Mouse (Mus musculus): ENCODE data around the gene Krcc1. TPM values are rescaled to one million over a fixed set of nuclear protein-coding genes. Genes with fewer than 3 reads are reported as not detected.
"Not testable (repeated sequence)": the region's sequence is repeated elsewhere in the genome, so short reads cannot be mapped to it uniquely, and the experiment has no call there.

Krcc1 gene
- polyA plus RNA-seq, 1 experiment from 2014 or later: 72.3 TPM

DNA sequence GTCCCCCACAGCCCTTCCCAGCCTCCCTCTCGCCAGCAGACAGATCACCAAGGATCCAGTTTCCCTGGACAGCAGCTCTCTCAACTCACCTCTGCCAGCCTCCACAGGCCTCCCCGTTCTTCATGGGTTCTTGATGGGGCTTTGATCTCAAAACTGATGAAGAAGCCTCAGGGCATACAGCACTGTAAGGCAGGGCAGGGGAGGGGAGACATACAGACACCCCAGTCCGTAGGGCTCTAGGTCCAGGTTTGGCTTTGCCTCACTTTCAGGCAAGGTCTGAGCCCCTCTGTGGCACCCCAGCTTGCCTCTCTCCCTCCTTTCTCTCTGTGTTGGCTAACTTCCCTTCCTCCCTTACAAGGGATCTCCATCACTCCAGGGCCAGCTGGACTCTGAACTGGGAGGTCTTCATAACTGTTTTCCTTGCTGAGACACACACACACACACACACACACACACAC, 50.4 kb downstream of the Krcc1 start, which contains the start of gene Smyd1:
Smyd1 (minus strand) TSS at position 408 of the 458 bp plus-strand sequence.
- no peaks in the 10 kb centered on the region for H3K36me3 ChIP-seq (ENCODE audit: insufficient read depth, low read length)
- no peaks in the 10 kb centered on the region for H3K4me1 ChIP-seq (ENCODE audit: insufficient read depth, low read depth, low read length)
- no peak within 1 kb of the TSS for H3K4me3 ChIP-seq (ENCODE audit: low read depth, low read length)
- H3K4me2 ChIP-seq (replicated peaks; ENCODE audit: low read depth, low read length): no peak within 1 kb of the TSS
- H3K27ac ChIP-seq (ENCODE audit: low read length): no peak within 1 kb of the TSS
- 69% methylated on average over 3 of the region's 3 CpGs for WGBS
- no peaks in the 10 kb centered on the region for H3K27me3 ChIP-seq (replicated peaks; ENCODE audit: insufficient read depth, low read length)
- DNase-seq (ENCODE audit: low spot score) (no peak), ATAC-seq (no peak)
- H3K9me3 ChIP-seq (ENCODE audit: low read length): no peaks in the 10 kb centered on the region
- TF ChIP-seq CTCF (IDR thresholded peaks at IDR 0.05) (no peak), EP300 (IDR thresholded peaks at IDR 0.05) (no peak)
- no peak within 1 kb of the TSS for H3K9ac ChIP-seq (replicated peaks; ENCODE audit: low read depth)

DNA sequence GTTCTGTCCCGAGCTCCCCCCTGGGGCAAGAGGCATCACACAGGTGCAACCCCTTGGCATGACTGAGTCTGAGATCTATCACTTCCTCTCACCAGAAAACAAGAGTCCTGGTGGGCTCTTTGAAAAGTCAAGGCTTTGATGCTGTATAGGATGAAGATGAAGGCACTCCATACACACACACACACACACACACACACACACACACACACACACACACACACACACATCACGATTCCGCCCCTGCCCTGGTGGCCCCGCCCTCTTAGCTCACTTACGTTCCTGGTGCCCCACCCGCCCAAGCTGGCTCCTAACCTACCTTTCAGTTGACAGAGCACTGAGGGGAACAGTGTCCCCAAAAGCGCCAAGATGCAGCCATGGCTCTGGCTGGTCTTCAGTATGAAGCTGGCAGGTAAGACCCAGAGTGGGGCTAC, 51.0 kb downstream of the Krcc1 start, which contains the start of gene Cd8b1:
Cd8b1 (plus strand) TSS at position 298 of the 431 bp plus-strand sequence.
- DNase-seq (ENCODE audit: low spot score): no peak
- Histone ChIP-seq H3K27me3 (replicated peaks; ENCODE audit: insufficient read depth, low read length) (no peaks in the 10 kb centered on the region), H3K9ac (replicated peaks; ENCODE audit: low read depth) (no peak within 1 kb of the TSS), H3K4me2 (replicated peaks; ENCODE audit: low read depth, low read length) (no peak within 1 kb of the TSS), H3K4me1 (ENCODE audit: insufficient read depth, low read depth, low read length) (no peaks in the 10 kb centered on the region), H3K27ac (ENCODE audit: low read length) (no peak within 1 kb of the TSS), H3K36me3 (ENCODE audit: insufficient read depth, low read length) (no peaks in the 10 kb centered on the region), H3K4me3 (ENCODE audit: low read depth, low read length) (no peak within 1 kb of the TSS), H3K9me3 (ENCODE audit: low read length) (no peaks in the 10 kb centered on the region)
- 72% methylated on average over 7 of the region's 7 CpGs for WGBS
- no peak for ATAC-seq
- no peak for TF ChIP-seq CTCF (IDR thresholded peaks at IDR 0.05)
- no peak for TF ChIP-seq EP300 (IDR thresholded peaks at IDR 0.05)

DNA sequence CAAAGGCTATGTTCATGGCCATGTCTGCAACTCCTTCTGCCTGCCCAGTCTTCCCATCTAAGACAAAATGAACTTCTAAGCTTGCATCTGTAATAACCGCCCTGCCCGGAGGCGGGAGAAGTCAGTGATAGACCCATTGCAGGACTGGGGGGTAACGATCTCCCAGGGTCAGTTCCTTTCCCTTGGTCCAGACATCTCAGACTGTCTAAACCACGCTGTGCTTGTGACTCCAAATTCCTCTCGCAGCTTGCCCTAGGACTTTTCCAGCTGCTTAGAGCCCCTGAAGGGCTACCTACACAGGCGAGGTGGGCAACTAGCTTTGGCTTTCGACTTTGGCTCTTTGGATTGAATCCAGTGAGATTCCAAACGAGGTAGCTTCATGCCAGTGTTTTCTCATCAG, 53.3 kb downstream of the Krcc1 start:
- no peak overlapping the region for H3K27ac ChIP-seq (ENCODE audit: low read length)
- H3K4me1 ChIP-seq (ENCODE audit: insufficient read depth, low read depth, low read length): no peaks in the 10 kb centered on the region
- H3K27me3 ChIP-seq (replicated peaks; ENCODE audit: insufficient read depth, low read length): no peaks in the 10 kb centered on the region
- no peak overlapping the region for H3K4me2 ChIP-seq (replicated peaks; ENCODE audit: low read depth, low read length)
- TF ChIP-seq CTCF (IDR thresholded peaks at IDR 0.05) (no peak), EP300 (IDR thresholded peaks at IDR 0.05) (no peak)
- WGBS: 85% methylated on average over 9 of the region's 9 CpGs
- no peak overlapping the region for H3K9ac ChIP-seq (replicated peaks; ENCODE audit: low read depth)
- DNase-seq (ENCODE audit: low spot score) (no peak), ATAC-seq (no peak)
- H3K36me3 ChIP-seq (ENCODE audit: insufficient read depth, low read length): no peaks in the 10 kb centered on the region
- H3K4me3 ChIP-seq (ENCODE audit: low read depth, low read length): no peak overlapping the region
- no peaks in the 10 kb centered on the region for H3K9me3 ChIP-seq (ENCODE audit: low read length)

DNA sequence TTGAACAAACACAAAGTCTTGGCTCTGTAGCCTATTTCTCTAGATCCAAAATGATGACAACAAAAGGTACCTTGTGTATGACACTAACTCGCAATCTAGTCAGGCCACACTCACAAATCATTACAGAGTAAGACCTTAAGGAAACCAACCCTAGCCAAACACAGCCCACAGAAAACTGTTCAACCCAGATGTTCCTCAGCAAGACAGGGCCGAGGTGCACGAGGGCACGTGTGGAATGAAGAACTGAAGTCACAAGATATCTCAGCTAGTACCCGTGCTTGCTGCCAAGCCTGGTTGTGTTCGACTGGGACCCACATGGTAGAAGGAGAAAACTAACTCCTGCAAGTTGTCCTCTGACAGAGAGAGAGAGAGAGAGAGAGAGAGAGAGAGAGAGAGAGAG, 58.4 kb downstream of the Krcc1 start:
- H3K4me2 ChIP-seq (replicated peaks; ENCODE audit: low read depth, low read length): no peak overlapping the region
- no peak overlapping the region for H3K4me3 ChIP-seq (ENCODE audit: low read depth, low read length)
- WGBS: 82% methylated on average over 6 of the region's 6 CpGs
- no peaks in the 10 kb centered on the region for H3K9me3 ChIP-seq (ENCODE audit: low read length)
- no peaks in the 10 kb centered on the region for H3K27me3 ChIP-seq (replicated peaks; ENCODE audit: insufficient read depth, low read length)
- ATAC-seq: no peak
- no peak for TF ChIP-seq CTCF (IDR thresholded peaks at IDR 0.05)
- TF ChIP-seq EP300 (IDR thresholded peaks at IDR 0.05): no peak
- no peak for DNase-seq (ENCODE audit: low spot score)
- H3K36me3 ChIP-seq (ENCODE audit: insufficient read depth, low read length): no peaks in the 10 kb centered on the region
- no peaks in the 10 kb centered on the region for H3K4me1 ChIP-seq (ENCODE audit: insufficient read depth, low read depth, low read length)
- no peak overlapping the region for H3K9ac ChIP-seq (replicated peaks; ENCODE audit: low read depth)
- no peak overlapping the region for H3K27ac ChIP-seq (ENCODE audit: low read length)

DNA sequence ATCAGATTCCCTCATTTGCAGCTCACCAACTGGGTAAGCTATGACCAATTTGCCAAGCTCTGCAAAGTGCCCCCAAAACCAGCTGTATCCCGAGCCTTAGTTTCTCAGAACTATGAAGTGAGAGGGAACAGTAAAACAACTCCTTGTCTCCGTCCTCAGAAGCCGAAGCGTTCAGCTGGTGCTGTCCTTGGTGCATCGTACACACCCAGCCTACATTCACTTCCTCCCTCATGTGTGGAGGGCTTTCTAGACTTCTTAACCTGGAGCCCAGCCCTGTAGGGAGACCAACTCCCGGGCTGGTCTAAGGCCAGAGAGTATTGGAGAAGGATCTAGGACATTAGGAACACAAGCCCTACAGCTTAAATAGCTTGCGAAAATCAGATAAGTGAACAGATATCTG, 59.0 kb downstream of the Krcc1 start:
- H3K9ac ChIP-seq (replicated peaks; ENCODE audit: low read depth): no peak overlapping the region
- H3K4me1 ChIP-seq (ENCODE audit: insufficient read depth, low read depth, low read length): no peaks in the 10 kb centered on the region
- no peak for TF ChIP-seq EP300 (IDR thresholded peaks at IDR 0.05)
- H3K27ac ChIP-seq (ENCODE audit: low read length): no peak overlapping the region
- DNase-seq (ENCODE audit: low spot score): no peak
- H3K27me3 ChIP-seq (replicated peaks; ENCODE audit: insufficient read depth, low read length): no peaks in the 10 kb centered on the region
- ATAC-seq: no peak
- H3K36me3 ChIP-seq (ENCODE audit: insufficient read depth, low read length): no peaks in the 10 kb centered on the region
- no peak overlapping the region for H3K4me3 ChIP-seq (ENCODE audit: low read depth, low read length)
- H3K9me3 ChIP-seq (ENCODE audit: low read length): no peaks in the 10 kb centered on the region
- H3K4me2 ChIP-seq (replicated peaks; ENCODE audit: low read depth, low read length): no peak overlapping the region
- 54% methylated on average over 7 of the region's 7 CpGs for WGBS

DNA sequence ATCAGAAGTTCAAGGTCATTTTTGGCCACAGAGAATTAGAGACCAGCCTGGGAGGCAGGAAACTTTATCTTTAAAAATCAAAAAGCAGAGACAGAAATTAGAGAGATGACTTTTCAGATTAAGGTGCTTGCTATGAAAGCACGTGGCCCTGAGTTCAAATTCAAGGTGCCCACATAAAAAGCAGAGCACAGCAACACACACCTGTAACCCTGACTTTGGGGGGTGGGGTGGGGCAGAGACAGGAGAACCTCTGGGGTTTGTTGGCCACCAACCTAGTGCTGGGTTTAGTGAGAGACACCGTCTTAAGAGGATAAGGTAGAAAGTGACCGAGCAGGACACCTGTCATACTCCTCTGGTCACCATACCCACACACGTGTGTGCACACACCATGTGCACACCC, 60.0 kb downstream of the Krcc1 start:
- not testable (repeated sequence) for ATAC-seq

More for the DNA sequence above, 60.0 kb downstream of the Krcc1 start:
- H3K4me2 ChIP-seq (replicated peaks; ENCODE audit: low read depth, low read length); H3K27me3 ChIP-seq (replicated peaks; ENCODE audit: insufficient read depth, low read length); DNase-seq (ENCODE audit: low spot score); H3K9ac ChIP-seq (replicated peaks; ENCODE audit: low read depth); H3K9me3 ChIP-seq (ENCODE audit: low read length); H3K4me3 ChIP-seq (ENCODE audit: low read depth, low read length); H3K4me1 ChIP-seq (ENCODE audit: insufficient read depth, low read depth, low read length); H3K36me3 ChIP-seq (ENCODE audit: insufficient read depth, low read length); H3K27ac ChIP-seq (ENCODE audit: low read length): not testable (repeated sequence)
- 83% methylated on average over 1 of the region's 4 CpGs for WGBS

All from lung, postnatal 0 days (tissue).